Mouse (Mus musculus) erythroblast, embryonic 14.5 days (primary cell): Measurements from ENCODE around the gene Nav2. TPM values are rescaled to one million over a fixed set of nuclear protein-coding genes. Genes with fewer than 3 reads are reported as not detected.

Source experiments
- H3K27me3 ChIP-seq: 2 replicates; pipeline ENCODE4 v1.6.1; 2012; ENCODE audit warnings: inconsistent platforms; ENCODE audit not compliant: control insufficient read depth
- H3K36me3 ChIP-seq: 2 replicates; pipeline ENCODE4 v1.6.1; 2012; ENCODE audit warnings: mild to moderate bottlenecking, inconsistent platforms; ENCODE audit not compliant: control insufficient read depth
- H3K4me1 ChIP-seq: 2 replicates; pipeline ENCODE4 v1.6.1; 2012; ENCODE audit warnings: inconsistent platforms; ENCODE audit not compliant: control insufficient read depth
- H3K4me3 ChIP-seq: replicated peaks from 2 replicates; pipeline ENCODE3; 2012; ENCODE audit warnings: moderate library complexity, mild to moderate bottlenecking, inconsistent platforms
- H3K9me3 ChIP-seq: 2 replicates; pipeline ENCODE4 v1.6.1; 2012; ENCODE audit warnings: low read length, inconsistent platforms, mixed read lengths; ENCODE audit not compliant: control insufficient read depth
- GATA1 ChIP-seq: IDR thresholded peaks from 2 replicates; pipeline ENCODE4 v1.6.1; 2012; ENCODE audit warnings: low read length, inconsistent platforms, mixed read lengths
- TAL1 ChIP-seq: IDR thresholded peaks from 3 replicates; pipeline ENCODE4 v1.6.1; 2012; ENCODE audit warnings: low read length, inconsistent platforms, mixed read lengths
- polyA plus RNA-seq: library from polyadenylated mRNA; stranded (reverse); fragments of >175 nt; gene quantifications from 2 replicates; pipeline ENCODE4 v1.2.3, GENCODE M21; 2012

Gene Nav2
- polyA plus RNA-seq, 1 experiment, result 0.11 TPM

DNA sequence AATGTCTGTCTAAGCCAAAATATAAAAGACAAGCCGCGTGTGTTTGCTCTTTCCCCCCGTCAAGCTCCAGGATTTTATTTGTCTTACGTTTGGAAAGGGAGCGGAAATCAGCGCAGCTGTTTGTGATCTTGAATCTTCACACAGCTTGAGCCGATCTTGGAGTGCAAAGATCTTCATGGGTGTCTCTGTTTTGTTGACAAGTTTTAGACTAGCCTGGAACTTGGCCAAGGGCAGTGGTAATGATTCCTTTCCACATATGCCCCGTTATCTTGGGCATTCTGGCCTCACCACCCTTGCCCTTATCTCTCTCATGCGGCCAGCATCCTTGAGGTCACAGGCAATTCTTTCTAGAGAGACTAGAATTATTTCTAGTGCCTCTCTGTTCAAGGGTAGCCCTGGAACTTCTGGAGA lies 326.8 kb downstream of the Nav2 start:
- no peaks in the 10 kb centered on the region for H3K36me3 ChIP-seq
- H3K27me3 ChIP-seq, result no peaks in the 10 kb centered on the region; the same call in 1 of the 2 replicates
- H3K9me3 ChIP-seq, result no peaks in the 10 kb centered on the region
- no peak overlapping the region for H3K4me3 ChIP-seq
- no peak for TF ChIP-seq TAL1
- no peak for TF ChIP-seq GATA1
- peaks cover 3% of the 10 kb centered on the region for H3K4me1 ChIP-seq

DNA sequence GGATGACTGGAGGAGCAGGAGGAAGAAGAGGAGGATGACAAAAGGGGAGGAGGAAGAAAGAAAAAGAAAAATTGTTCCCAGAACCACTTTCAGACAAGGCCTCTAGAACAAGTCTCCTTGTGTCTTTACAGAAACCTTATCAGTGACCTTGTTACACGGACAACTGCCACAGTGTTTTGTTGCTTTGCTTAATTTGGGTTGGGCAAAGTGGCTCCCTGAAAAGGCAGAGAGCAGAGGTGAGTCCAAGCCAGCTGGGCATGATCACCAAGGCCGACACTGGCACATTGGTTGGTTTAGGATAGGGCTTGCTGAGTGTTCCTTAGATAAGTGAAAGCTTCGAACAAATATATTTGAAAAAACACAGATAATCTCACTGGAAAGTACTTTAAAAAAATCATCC lies 327.3 kb downstream of the Nav2 start:
- H3K9me3 ChIP-seq, result no peaks in the 10 kb centered on the region
- no peak overlapping the region for H3K4me3 ChIP-seq
- H3K36me3 ChIP-seq, result no peaks in the 10 kb centered on the region
- H3K27me3 ChIP-seq, result no peaks in the 10 kb centered on the region; the same call in 1 of the 2 replicates
- H3K4me1 ChIP-seq, result peaks cover 3% of the 10 kb centered on the region
- TF ChIP-seq GATA1, result no peak
- TF ChIP-seq TAL1, result no peak

DNA sequence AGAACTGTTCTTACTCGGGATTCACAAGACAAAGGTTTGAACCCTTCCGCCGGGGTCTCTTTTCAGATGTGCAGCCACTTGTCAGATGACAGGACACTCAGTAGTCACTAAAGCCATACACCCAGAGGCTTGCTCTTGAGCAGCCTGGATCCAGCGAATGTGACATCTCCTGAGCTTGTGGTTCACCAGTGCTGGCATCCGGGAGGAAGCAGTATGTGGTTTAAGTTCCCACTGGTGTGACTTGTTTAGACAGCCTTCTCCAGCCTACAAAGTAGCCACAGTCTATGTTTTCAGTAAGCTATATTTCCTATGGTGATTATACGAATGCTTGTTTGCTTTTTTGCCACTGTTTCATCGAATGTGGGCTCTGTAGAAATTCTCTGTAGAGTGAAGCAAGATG lies 331.9 kb downstream of the Nav2 start:
- Histone ChIP-seq H3K27me3 (peaks cover 29% of the 10 kb centered on the region), H3K36me3 (no peaks in the 10 kb centered on the region), H3K4me3 (no peak overlapping the region), H3K9me3 (no peaks in the 10 kb centered on the region), H3K4me1 (peaks cover 4% of the 10 kb centered on the region)
- TF ChIP-seq GATA1 (no peak), TAL1 (no peak)

DNA sequence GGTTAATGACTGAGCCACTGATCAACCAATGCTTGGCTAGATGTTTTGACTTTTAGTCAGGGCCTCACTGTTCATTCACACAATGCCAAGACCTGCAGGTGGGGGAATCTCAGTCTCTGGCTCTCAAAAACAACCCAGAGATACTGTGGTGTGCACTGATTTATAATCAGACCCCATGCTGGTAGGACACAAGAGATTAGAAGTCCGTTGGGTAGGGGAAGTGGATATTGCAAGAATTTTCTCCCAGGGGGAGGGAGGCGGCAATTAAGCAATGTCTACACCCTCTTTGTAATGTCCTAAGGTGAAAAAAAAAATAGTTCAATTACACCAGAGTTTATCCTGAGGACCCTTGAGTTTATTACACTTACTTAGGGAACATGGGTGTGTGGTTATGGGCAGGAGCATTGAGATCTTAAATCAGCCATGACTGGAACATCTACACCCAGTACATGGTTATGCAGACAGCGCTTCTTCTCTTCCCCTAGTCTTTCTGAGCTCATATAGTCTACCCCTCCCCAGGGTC lies 332.8 kb downstream of the Nav2 start:
- Histone ChIP-seq H3K4me3 (no peak overlapping the region), H3K27me3 (peaks cover 37% of the 10 kb centered on the region), H3K4me1 (peaks cover 12% of the 10 kb centered on the region), H3K36me3 (no peaks in the 10 kb centered on the region), H3K9me3 (no peaks in the 10 kb centered on the region)
- no peak for TF ChIP-seq TAL1
- TF ChIP-seq GATA1, result no peak

DNA sequence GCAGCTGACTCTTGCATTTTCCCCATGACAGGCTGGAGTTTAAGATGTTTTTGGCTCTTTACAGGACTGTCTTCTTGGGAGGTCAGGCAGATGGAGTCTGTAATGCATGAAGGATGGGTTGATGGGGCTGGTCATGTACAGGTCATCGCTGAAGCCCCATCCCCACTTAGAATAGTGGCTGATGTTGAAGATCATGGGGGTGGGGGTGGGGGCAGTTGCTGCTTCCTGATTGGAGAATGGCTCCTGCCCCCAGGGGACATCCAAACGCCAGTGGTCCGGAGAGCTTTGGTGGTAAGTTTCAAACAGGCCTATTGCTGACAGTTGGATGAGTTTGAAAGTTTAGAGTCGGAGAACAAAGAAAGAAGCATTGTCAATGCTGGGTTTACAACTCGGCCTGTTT lies 333.7 kb downstream of the Nav2 start:
- TF ChIP-seq GATA1, result no peak
- TF ChIP-seq TAL1, result no peak
- Histone ChIP-seq H3K27me3 (peaks cover 47% of the 10 kb centered on the region), H3K4me1 (peaks cover 21% of the 10 kb centered on the region), H3K36me3 (no peaks in the 10 kb centered on the region), H3K9me3 (peaks cover 2% of the 10 kb centered on the region; the same call in 1 of the 2 replicates), H3K4me3 (no peak overlapping the region)

DNA sequence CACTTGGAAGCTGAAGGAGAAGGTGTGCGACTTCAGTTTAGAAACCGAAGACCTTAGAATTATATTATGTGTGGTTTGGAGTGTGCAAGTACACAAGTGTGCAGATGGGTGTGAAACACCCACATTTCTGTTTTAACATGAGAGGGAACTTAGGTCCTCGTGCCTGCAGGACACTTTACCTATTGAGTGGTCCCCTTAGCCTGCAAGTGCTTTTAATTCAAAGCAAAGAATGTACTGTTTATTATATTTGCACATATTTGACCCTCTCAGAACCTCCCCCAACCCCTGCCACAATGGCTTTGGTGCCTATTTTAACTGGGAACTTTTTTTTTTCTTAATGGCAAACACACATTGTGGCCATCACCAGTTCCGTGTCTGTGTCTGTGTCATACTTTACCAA lies 334.6 kb downstream of the Nav2 start:
- Histone ChIP-seq H3K27me3 (peaks cover 55% of the 10 kb centered on the region), H3K4me3 (no peak overlapping the region), H3K36me3 (no peaks in the 10 kb centered on the region), H3K4me1 (peaks cover 21% of the 10 kb centered on the region), H3K9me3 (peaks cover 2% of the 10 kb centered on the region; the same call in 1 of the 2 replicates)
- TF ChIP-seq TAL1, result no peak
- no peak for TF ChIP-seq GATA1

DNA sequence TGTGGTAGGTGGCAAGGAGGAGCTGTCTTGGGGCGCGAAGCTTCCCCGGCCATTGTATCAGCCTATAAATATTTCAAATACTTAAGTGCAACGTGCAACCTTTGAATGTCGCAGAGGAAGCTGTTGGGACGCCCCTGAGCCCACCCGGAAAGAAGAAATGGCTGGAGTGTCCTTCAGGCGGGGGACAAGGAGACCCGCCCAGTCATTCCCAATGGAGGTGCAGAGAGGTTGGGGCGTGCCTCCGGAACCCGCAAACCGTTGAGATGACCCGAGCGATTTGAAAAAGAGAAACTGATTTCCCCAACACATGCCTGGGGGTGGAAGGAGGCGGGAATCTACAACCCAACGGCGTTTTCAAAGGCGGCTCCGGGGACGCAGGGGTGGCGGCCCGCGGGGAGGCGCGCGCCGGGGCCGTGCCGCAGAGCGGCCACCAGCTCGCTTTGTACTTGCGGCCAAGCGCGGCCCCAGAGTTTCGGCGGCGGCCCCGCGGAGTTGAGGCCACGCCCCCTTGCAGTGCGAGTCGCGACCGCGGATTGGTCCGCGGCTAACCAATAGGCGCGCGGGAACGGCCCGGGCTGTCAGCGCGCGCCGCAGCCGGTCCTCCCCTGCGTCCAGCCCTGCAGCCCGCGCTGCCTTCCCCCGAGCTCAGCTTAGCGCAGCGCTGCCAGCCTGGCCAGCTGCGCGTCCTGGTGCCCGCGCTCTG lies 337.2 kb downstream of the Nav2 start:
- Histone ChIP-seq H3K4me1 (peaks cover 23% of the 10 kb centered on the region), H3K27me3 (peaks cover 74% of the 10 kb centered on the region), H3K36me3 (no peaks in the 10 kb centered on the region), H3K4me3 (peak overlapping the region; percentile 66), H3K9me3 (peaks cover 2% of the 10 kb centered on the region; the same call in 1 of the 2 replicates)
- TF ChIP-seq TAL1 (no peak), GATA1 (no peak)

DNA sequence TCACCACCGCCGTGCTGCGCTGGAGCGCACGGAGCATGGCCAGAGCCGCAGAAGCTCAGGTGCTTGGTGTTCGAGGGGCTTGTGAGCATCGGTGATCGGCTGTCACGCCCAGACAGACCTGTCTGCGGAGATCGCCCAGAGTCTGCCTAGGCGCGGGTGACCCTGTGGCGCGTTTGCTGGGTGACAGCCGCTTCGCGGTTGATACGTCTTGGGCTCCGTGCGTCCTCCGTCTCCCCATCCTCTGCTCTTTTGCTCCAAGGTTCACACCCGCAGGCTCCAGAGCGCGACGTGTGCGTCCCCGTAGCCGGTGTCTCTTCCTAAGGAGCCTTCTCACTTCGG lies 337.7 kb downstream of the Nav2 start:
- Histone ChIP-seq H3K27me3 (peaks cover 71% of the 10 kb centered on the region), H3K4me3 (peak overlapping the region; percentile 66)

DNA sequence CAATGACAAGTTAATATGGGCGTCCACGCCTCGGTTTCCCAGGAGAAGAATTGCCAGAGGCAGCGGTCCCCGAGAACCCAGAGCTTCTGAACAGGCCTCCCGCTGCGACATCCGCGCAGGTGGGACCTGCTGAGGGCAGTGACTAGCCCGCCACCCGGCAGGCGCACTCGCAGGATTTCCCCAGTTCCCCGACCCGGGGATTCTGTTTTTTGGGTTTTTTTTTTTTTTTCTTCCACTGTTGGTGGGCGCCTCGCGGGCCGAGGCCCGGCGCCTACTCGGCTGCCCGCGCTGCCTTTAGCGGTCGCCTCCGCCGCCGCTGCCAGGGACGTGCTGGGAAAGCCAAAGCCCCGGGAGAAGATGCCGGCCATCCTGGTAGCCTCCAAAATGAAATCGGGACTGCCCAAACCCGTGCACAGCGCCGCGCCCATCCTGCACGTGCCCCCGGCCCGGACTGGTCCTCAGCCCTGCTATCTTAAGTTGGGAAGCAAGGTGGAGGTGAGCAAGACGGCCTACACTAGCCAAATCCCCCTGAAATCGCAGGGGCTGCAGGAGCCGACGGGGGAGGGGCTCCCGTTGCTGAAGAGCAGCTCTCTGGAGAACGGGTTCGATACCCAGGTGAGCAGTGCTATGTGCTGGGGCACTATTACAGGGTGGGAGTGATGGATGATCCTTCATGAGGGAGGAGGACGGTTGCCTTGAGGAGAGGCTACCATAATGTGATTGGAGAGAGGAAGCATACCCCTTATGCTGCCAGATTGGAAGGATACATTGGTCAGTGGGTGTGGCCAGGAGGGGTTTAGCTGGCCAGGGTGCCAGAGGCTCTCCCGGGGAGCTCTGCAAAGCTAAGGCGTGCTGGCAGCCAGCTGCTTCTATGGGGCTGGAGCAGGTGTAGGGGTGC lies 338.3 kb downstream of the Nav2 start:
- Histone ChIP-seq H3K36me3 (no peaks in the 10 kb centered on the region), H3K4me1 (peaks cover 23% of the 10 kb centered on the region), H3K27me3 (peaks cover 68% of the 10 kb centered on the region), H3K9me3 (peaks cover 2% of the 10 kb centered on the region; the same call in 1 of the 2 replicates), H3K4me3 (peak overlapping the region; percentile 66)
- TF ChIP-seq TAL1 (no peak), GATA1 (no peak)

More for the DNA sequence above, 337.7 kb downstream of the Nav2 start:
- Histone ChIP-seq H3K4me1 (peaks cover 23% of the 10 kb centered on the region), H3K36me3 (no peaks in the 10 kb centered on the region), H3K9me3 (peaks cover 2% of the 10 kb centered on the region; the same call in 1 of the 2 replicates)
- TF ChIP-seq GATA1 (no peak), TAL1 (no peak)
